Mouse (Mus musculus): ENCODE data around the gene Hk2. TPM values are rescaled to one million over a fixed set of nuclear protein-coding genes. Genes with fewer than 3 reads are reported as not detected.

Gene Hk2
- polyA plus RNA-seq, 1 experiment: 2.8 TPM

GRCm38 (mm10) chr6:82771981-82772409, 2.3 kb downstream of the Hk2 start:
- H3K4me1 ChIP-seq (ENCODE audit: control insufficient read depth, insufficient read depth, low read length): no peaks in the 10 kb centered on the region
- H3K4me3 ChIP-seq (ENCODE audit: insufficient read depth, low read length): no peak overlapping the region; the same call in 1 of the 2 replicates
- TF ChIP-seq CTCF (IDR thresholded peaks at IDR 0.05; ENCODE audit: extremely low read depth, insufficient read depth, low read length) (no peak), POLR2A (IDR thresholded peaks at IDR 0.05; ENCODE audit: extremely low read depth, insufficient read depth, low read length) (no peak)

GRCm38 (mm10) chr6:82771059-82771458, 3.2 kb downstream of the Hk2 start:
- no peaks in the 10 kb centered on the region for H3K4me1 ChIP-seq (ENCODE audit: control insufficient read depth, insufficient read depth, low read length)
- H3K27ac ChIP-seq (ENCODE audit: insufficient read depth, low read length): no peak overlapping the region
- no peak overlapping the region for H3K4me3 ChIP-seq (ENCODE audit: insufficient read depth, low read length)
- TF ChIP-seq CTCF (IDR thresholded peaks at IDR 0.05; ENCODE audit: extremely low read depth, insufficient read depth, low read length) (no peak), POLR2A (IDR thresholded peaks at IDR 0.05; ENCODE audit: extremely low read depth, insufficient read depth, low read length) (no peak)

More at GRCm38 (mm10) chr6:82771981-82772409, 2.3 kb downstream of the Hk2 start:
- no peak overlapping the region for H3K27ac ChIP-seq (ENCODE audit: insufficient read depth, low read length)

DNA sequence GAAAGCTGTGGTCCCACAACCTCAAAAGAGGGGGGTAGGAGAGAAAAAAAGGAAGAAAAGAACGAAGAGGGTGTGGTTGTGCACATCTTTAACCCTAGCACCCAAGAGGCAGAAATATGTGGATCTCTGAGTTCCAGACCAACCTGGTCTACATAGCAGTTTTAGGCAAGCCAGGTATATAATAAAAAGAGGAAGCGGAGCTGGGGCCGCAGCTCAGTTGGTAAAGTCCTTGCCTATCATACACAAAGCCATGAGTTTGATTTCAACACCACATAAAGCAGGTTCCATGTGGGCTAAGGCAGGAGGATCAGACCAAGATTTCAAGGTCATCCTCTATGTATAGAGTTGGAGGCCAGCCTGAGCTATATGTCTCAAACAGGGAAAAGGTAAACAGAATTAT, 4.0 kb downstream of the Hk2 start:
- Histone ChIP-seq H3K27ac (ENCODE audit: insufficient read depth, low read length) (no peak overlapping the region), H3K4me3 (ENCODE audit: insufficient read depth, low read length) (no peak overlapping the region), H3K4me1 (ENCODE audit: control insufficient read depth, insufficient read depth, low read length) (no peaks in the 10 kb centered on the region)
- TF ChIP-seq CTCF (IDR thresholded peaks at IDR 0.05; ENCODE audit: extremely low read depth, insufficient read depth, low read length) (no peak), POLR2A (IDR thresholded peaks at IDR 0.05; ENCODE audit: extremely low read depth, insufficient read depth, low read length) (no peak)

DNA sequence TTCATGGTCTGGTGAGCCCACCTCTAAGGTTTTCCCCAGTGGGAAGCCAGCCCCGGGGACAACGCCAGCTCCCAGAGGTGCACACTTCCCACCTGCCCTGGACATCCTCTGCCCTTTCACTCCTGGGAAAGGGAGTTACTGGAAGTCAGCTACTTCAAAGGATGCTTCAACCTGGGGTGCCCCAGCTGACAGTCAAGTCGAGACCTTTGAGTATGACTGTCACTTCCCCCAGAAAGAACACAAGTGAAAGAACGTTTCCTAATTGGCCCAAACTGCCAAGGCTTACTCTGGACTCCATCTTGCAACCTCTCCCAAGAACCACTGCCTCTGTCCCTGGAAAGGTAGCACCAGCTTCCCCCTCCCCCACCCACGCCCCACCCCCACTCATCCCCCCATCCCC, 4.5 kb downstream of the Hk2 start:
- Histone ChIP-seq H3K4me1 (ENCODE audit: control insufficient read depth, insufficient read depth, low read length) (no peaks in the 10 kb centered on the region), H3K27ac (ENCODE audit: insufficient read depth, low read length) (no peak overlapping the region), H3K4me3 (ENCODE audit: insufficient read depth, low read length) (no peak overlapping the region)
- TF ChIP-seq CTCF (IDR thresholded peaks at IDR 0.05; ENCODE audit: extremely low read depth, insufficient read depth, low read length) (no peak), POLR2A (IDR thresholded peaks at IDR 0.05; ENCODE audit: extremely low read depth, insufficient read depth, low read length) (no peak)

- Histone ChIP-seq H3K27ac (ENCODE audit: insufficient read depth, low read length) (no peak overlapping the region), H3K4me1 (ENCODE audit: control insufficient read depth, insufficient read depth, low read length) (no peaks in the 10 kb centered on the region), H3K4me3 (ENCODE audit: insufficient read depth, low read length) (no peak overlapping the region)
- TF ChIP-seq POLR2A (IDR thresholded peaks at IDR 0.05; ENCODE audit: extremely low read depth, insufficient read depth, low read length) (no peak), CTCF (IDR thresholded peaks at IDR 0.05; ENCODE audit: extremely low read depth, insufficient read depth, low read length) (no peak)
These were observed 6.3 kb downstream of the Hk2 start for GRCm38 (mm10) chr6:82767734-82768586.

GRCm38 (mm10) chr6:82766636-82767035, 7.6 kb downstream of the Hk2 start:
- Histone ChIP-seq H3K4me1 (ENCODE audit: control insufficient read depth, insufficient read depth, low read length) (no peaks in the 10 kb centered on the region), H3K4me3 (ENCODE audit: insufficient read depth, low read length) (no peak overlapping the region), H3K27ac (ENCODE audit: insufficient read depth, low read length) (no peak overlapping the region)
- TF ChIP-seq POLR2A (IDR thresholded peaks at IDR 0.05; ENCODE audit: extremely low read depth, insufficient read depth, low read length): no peak
- TF ChIP-seq CTCF (IDR thresholded peaks at IDR 0.05; ENCODE audit: extremely low read depth, insufficient read depth, low read length): no peak

DNA sequence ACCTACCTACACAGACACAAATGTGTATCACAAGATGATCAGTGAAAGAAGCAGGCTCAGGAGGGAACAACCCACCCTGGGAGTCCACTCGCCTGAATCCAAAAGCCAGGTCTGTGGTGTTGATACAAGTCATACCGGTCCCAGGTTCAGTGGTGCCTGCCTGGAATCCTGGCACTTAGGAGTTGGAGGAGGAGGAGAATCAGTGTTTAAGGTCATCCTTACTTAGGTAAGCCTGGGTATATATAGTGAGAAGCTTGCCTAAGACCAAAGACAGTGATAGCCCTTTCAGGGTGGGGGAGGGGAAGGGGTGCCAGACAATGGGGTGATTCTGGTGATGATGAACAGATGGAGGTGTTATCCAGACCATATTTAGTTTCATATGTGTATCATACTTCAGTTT, 9.0 kb downstream of the Hk2 start:
- TF ChIP-seq CTCF (IDR thresholded peaks at IDR 0.05; ENCODE audit: extremely low read depth, insufficient read depth, low read length) (no peak), POLR2A (IDR thresholded peaks at IDR 0.05; ENCODE audit: extremely low read depth, insufficient read depth, low read length) (no peak)
- Histone ChIP-seq H3K27ac (ENCODE audit: insufficient read depth, low read length) (no peak overlapping the region), H3K4me3 (ENCODE audit: insufficient read depth, low read length) (no peak overlapping the region), H3K4me1 (ENCODE audit: control insufficient read depth, insufficient read depth, low read length) (no peaks in the 10 kb centered on the region)

- no peak for TF ChIP-seq CTCF (IDR thresholded peaks at IDR 0.05; ENCODE audit: extremely low read depth, insufficient read depth, low read length)
- TF ChIP-seq POLR2A (IDR thresholded peaks at IDR 0.05; ENCODE audit: extremely low read depth, insufficient read depth, low read length): no peak
- Histone ChIP-seq H3K27ac (ENCODE audit: insufficient read depth, low read length) (no peak overlapping the region), H3K4me3 (ENCODE audit: insufficient read depth, low read length) (no peak overlapping the region), H3K4me1 (ENCODE audit: control insufficient read depth, insufficient read depth, low read length) (no peaks in the 10 kb centered on the region)
These were observed 10.3 kb downstream of the Hk2 start for GRCm38 (mm10) chr6:82763871-82764503.

DNA sequence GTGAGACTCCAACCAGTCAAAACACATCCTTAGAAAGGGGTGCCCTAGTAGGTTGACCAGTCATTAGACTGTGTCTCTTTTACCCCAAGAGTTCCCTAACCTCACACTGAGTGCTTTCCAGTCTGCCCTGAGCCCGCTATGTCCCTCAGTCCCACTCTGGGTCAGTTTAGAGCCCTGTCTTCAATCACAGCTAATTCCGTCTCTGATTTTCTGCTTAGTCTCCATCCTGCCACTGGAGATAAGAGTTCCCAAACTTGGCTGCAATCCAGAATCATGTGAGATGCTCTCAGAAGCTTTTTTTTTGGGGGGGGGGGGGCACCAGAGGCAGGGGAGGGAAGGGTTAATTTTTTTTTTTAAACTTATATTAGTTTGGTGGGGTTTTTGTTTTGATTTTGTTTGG, 11.5 kb downstream of the Hk2 start:
- H3K27ac ChIP-seq (ENCODE audit: insufficient read depth, low read length): no peak overlapping the region
- no peak overlapping the region for H3K4me3 ChIP-seq (ENCODE audit: insufficient read depth, low read length)
- H3K4me1 ChIP-seq (ENCODE audit: control insufficient read depth, insufficient read depth, low read length): no peaks in the 10 kb centered on the region
- no peak for TF ChIP-seq POLR2A (IDR thresholded peaks at IDR 0.05; ENCODE audit: extremely low read depth, insufficient read depth, low read length)
- no peak for TF ChIP-seq CTCF (IDR thresholded peaks at IDR 0.05; ENCODE audit: extremely low read depth, insufficient read depth, low read length)

Data from cortical plate, adult 2 months (tissue).